Mouse (Mus musculus) liver, embryonic 14.5 days (tissue): ENCODE measurements around the gene Olfr1160. TPM values are rescaled to one million over a fixed set of nuclear protein-coding genes. Genes with fewer than 3 reads are reported as not detected.

Experiments
- ATAC-seq: fragments of 200-750 bp; cut with Nextera tagmentation; 2 replicates; pipeline ENCODE4 v1.8.0; 2017; ENCODE audit warnings: moderate number of reproducible peaks, mild to moderate bottlenecking, moderate library complexity; ENCODE audit not compliant: insufficient read depth
- DNase-seq, 3 experiments: peaks; one replicate each; pipeline ENCODE4 v3.0.0-alpha.2; 2012 to 2013; ENCODE audit warnings: low read depth in 3 of 3, low spot score in 3 of 3
- H3K27ac ChIP-seq: fragments of 300-500 bp; sonication (generic); 2 replicates; pipeline ENCODE4 v1.5.1; 2014; ENCODE audit warnings: moderate library complexity, mild to moderate bottlenecking, control low read depth, inconsistent platforms
- H3K27me3 ChIP-seq: fragments of 300-500 bp; sonication (generic); 2 replicates; pipeline ENCODE4 v1.6.1; 2014; ENCODE audit warnings: mild to moderate bottlenecking, low read length, moderate library complexity; ENCODE audit not compliant: control insufficient read depth, insufficient read depth
- H3K36me3 ChIP-seq: fragments of 300-500 bp; sonication (generic); replicated peaks from 2 replicates; pipeline ENCODE4 v1.6.1; 2014; ENCODE audit warnings: low read depth; ENCODE audit not compliant: control insufficient read depth, insufficient read depth
- H3K4me1 ChIP-seq, 2 experiments: fragments of 200-500 bp in 1 of 2; fragments of 300-500 bp in 1 of 2; sonication (generic) in 1 of 2; replicated peaks; 2 replicates each; pipeline ENCODE4 v1.6.1; 2012 to 2014; ENCODE audit warnings: antibody characterized with exemption in 1 of 2, inconsistent platforms in 1 of 2, low read length in 1 of 2; ENCODE audit not compliant: control insufficient read depth in 2 of 2, insufficient read depth in 2 of 2
- H3K4me2 ChIP-seq: fragments of 300-500 bp; sonication (generic); 2 replicates; pipeline ENCODE4 v1.6.1; 2014; ENCODE audit warnings: low read depth, mild to moderate bottlenecking, control low read depth, moderate library complexity
- H3K4me3 ChIP-seq, 2 experiments: fragments of 200-500 bp in 1 of 2; fragments of 300-500 bp in 1 of 2; sonication (generic) in 1 of 2; 2 replicates each; pipeline ENCODE4 v1.5.1; 2012 to 2014; ENCODE audit warnings: low read depth in 2 of 2, low read length in 2 of 2, mild to moderate bottlenecking in 2 of 2, control low read depth in 1 of 2, inconsistent platforms in 1 of 2, moderate library complexity in 1 of 2; ENCODE audit not compliant: insufficient read depth in 1 of 2
- H3K9ac ChIP-seq: fragments of 300-500 bp; sonication (generic); replicated peaks from 2 replicates; pipeline ENCODE4 v1.6.1; 2014; ENCODE audit warnings: mild to moderate bottlenecking, control low read depth, moderate library complexity
- H3K9me3 ChIP-seq: fragments of 300-500 bp; sonication (generic); 2 replicates; pipeline ENCODE4 v1.6.1; 2016; ENCODE audit warnings: low read length, mixed read lengths; ENCODE audit not compliant: control insufficient read depth
- CTCF ChIP-seq: IDR thresholded peaks from 2 replicates; pipeline ENCODE4 v1.5.1; 2016; ENCODE audit warnings: antibody characterized with exemption, low read depth, control low read depth
- EP300 ChIP-seq: IDR thresholded peaks from 2 replicates; pipeline ENCODE4 v1.6.1; 2016; ENCODE audit warnings: antibody characterized with exemption, low read depth
- WGBS: fragments of 180-500 bp; shearing (Covaris S2); extraction: QIAGEN DNeasy Blood & Tissue Kit; methylation state at CpG from one replicate; pipeline ENCODE4 v1.1.7; 2014; ENCODE audit not compliant: insufficient replicate concordance; 5-methylcytosine and 5-hydroxymethylcytosine counted together
- polyA plus RNA-seq, 2 experiments: library from polyadenylated mRNA; depleted of rRNA in 1 of 2; stranded (reverse) in 1 of 2; unstranded in 1 of 2; fragments of >200 nt; fragmentation: Nextera tagmentation in 1 of 2; extraction: Ambion mirVana in 1 of 2; gene quantifications; 2 replicates each; pipeline versions ENCODE4 v1.2.1 to v1.2.3; 2012 to 2014

The Olfr1160 gene
- polyA plus RNA-seq, 2 experiments, result not detected

- Histone ChIP-seq H3K36me3 (no peaks in the 10 kb centered on the region), H3K4me2 (no peak within 1 kb of the TSS), H3K4me1 (no peaks in the 10 kb centered on the region), H3K9ac (no peak within 1 kb of the TSS), H3K27me3 (no peaks in the 10 kb centered on the region), H3K4me3 (no peak within 1 kb of the TSS), H3K9me3 (no peaks in the 10 kb centered on the region), H3K27ac (no peak within 1 kb of the TSS)
- no peak for TF ChIP-seq CTCF
- ATAC-seq (no peak), DNase-seq (no peak)
- WGBS, result 44% methylated on average over 3 of the region's 3 CpGs
Measured at GRCm38 (mm10) chr2:87974563-87974962, 33.5 kb downstream of the Olfr1160 start, which contains the start of gene Olfr74. Olfr74 (minus strand) TSS chr2:87974663.

GRCm38 (mm10) chr2:87968199-87968598 lies 39.9 kb downstream of the Olfr1160 start, which contains the start of gene Olfr1157:
Olfr1157 (minus strand) TSS chr2:87968299.
- TF ChIP-seq EP300 (no peak), CTCF (no peak)

GRCm38 (mm10) chr2:87953000-87953399 lies 55.1 kb downstream of the Olfr1160 start, which contains the start of gene Olfr1156:
Olfr1156 (minus strand) TSS chr2:87953100.
- no peak for TF ChIP-seq CTCF
- no peak for TF ChIP-seq EP300
- no peak within 1 kb of the TSS for H3K27ac ChIP-seq
- DNase-seq, result no peak
- no peaks in the 10 kb centered on the region for H3K9me3 ChIP-seq
- H3K36me3 ChIP-seq, result no peaks in the 10 kb centered on the region
- H3K4me1 ChIP-seq, result no peaks in the 10 kb centered on the region
- no peak within 1 kb of the TSS for H3K9ac ChIP-seq
- H3K27me3 ChIP-seq, result no peaks in the 10 kb centered on the region
- H3K4me3 ChIP-seq, result no peak within 1 kb of the TSS
- no peak for ATAC-seq
- no peak within 1 kb of the TSS for H3K4me2 ChIP-seq

More at GRCm38 (mm10) chr2:87968199-87968598, 39.9 kb downstream of the Olfr1160 start, which contains the start of gene Olfr1157:
- H3K4me2 ChIP-seq, result no peak within 1 kb of the TSS
- no peaks in the 10 kb centered on the region for H3K4me1 ChIP-seq
- WGBS, result 81% methylated on average over 4 of the region's 4 CpGs
- H3K9me3 ChIP-seq, result no peaks in the 10 kb centered on the region
- no peak within 1 kb of the TSS for H3K9ac ChIP-seq
- H3K27ac ChIP-seq, result no peak within 1 kb of the TSS
- ATAC-seq, result no peak
- H3K36me3 ChIP-seq, result no peaks in the 10 kb centered on the region
- H3K27me3 ChIP-seq, result no peaks in the 10 kb centered on the region
- DNase-seq, result no peak
- H3K4me3 ChIP-seq, result no peak within 1 kb of the TSS

Other genes with a start within 250 kb of the Olfr1160 start
- not detected in 2 replicates for gene Olfr152, start 228.8 kb downstream of the Olfr1160 start, polyA plus RNA-seq (2012; rRNA removed)
- not detected in 2 replicates for gene Olfr152, start 228.8 kb downstream of the Olfr1160 start, polyA plus RNA-seq (2014; fragmentation: Nextera tagmentation; extraction: Ambion mirVana)
- not detected in 2 replicates for gene Olfr1143, start 207.7 kb downstream of the Olfr1160 start, polyA plus RNA-seq (2012; rRNA removed)
- not detected in 2 replicates for gene Olfr1143, start 207.7 kb downstream of the Olfr1160 start, polyA plus RNA-seq (2014; fragmentation: Nextera tagmentation; extraction: Ambion mirVana)
- not detected in 2 replicates for gene Olfr1145, start 198.4 kb downstream of the Olfr1160 start, polyA plus RNA-seq (2012; rRNA removed)
- not detected in 2 replicates for gene Olfr1145, start 198.4 kb downstream of the Olfr1160 start, polyA plus RNA-seq (2014; fragmentation: Nextera tagmentation; extraction: Ambion mirVana)
- gene Olfr1148, start 177.7 kb downstream of the Olfr1160 start, polyA plus RNA-seq (2012; rRNA removed), result not detected in 2 replicates
- not detected in 2 replicates for gene Olfr1148, start 177.7 kb downstream of the Olfr1160 start, polyA plus RNA-seq (2014; fragmentation: Nextera tagmentation; extraction: Ambion mirVana)
- gene Olfr1150-ps1, start 164.3 kb downstream of the Olfr1160 start, polyA plus RNA-seq (2012; rRNA removed), result not detected in 2 replicates
- not detected in 2 replicates for gene Olfr1150-ps1, start 164.3 kb downstream of the Olfr1160 start, polyA plus RNA-seq (2014; fragmentation: Nextera tagmentation; extraction: Ambion mirVana)
- not detected in 2 replicates for gene Olfr1151, start 152.4 kb downstream of the Olfr1160 start, polyA plus RNA-seq (2012; rRNA removed)
- not detected in 2 replicates for gene Olfr1151, start 152.4 kb downstream of the Olfr1160 start, polyA plus RNA-seq (2014; fragmentation: Nextera tagmentation; extraction: Ambion mirVana)
- not detected in 2 replicates for gene Olfr1152, start 141.8 kb downstream of the Olfr1160 start, polyA plus RNA-seq (2012; rRNA removed)
- gene Olfr1152, start 141.8 kb downstream of the Olfr1160 start, polyA plus RNA-seq (2014; fragmentation: Nextera tagmentation; extraction: Ambion mirVana), result not detected in 2 replicates
- not detected in 2 replicates for gene Olfr1153, start 113.3 kb downstream of the Olfr1160 start, polyA plus RNA-seq (2012; rRNA removed)
- gene Olfr1153, start 113.3 kb downstream of the Olfr1160 start, polyA plus RNA-seq (2014; fragmentation: Nextera tagmentation; extraction: Ambion mirVana), result not detected in 2 replicates
- gene Olfr1154, start 103.1 kb downstream of the Olfr1160 start, polyA plus RNA-seq (2012; rRNA removed), result not detected in 2 replicates
- gene Olfr1154, start 103.1 kb downstream of the Olfr1160 start, polyA plus RNA-seq (2014; fragmentation: Nextera tagmentation; extraction: Ambion mirVana), result not detected in 2 replicates
- not detected in 2 replicates for gene Olfr1155, start 63.1 kb downstream of the Olfr1160 start, polyA plus RNA-seq (2012; rRNA removed)
- not detected in 2 replicates for gene Olfr1155, start 63.1 kb downstream of the Olfr1160 start, polyA plus RNA-seq (2014; fragmentation: Nextera tagmentation; extraction: Ambion mirVana)
- gene Olfr1156, start 55.2 kb downstream of the Olfr1160 start, polyA plus RNA-seq (2012; rRNA removed), result not detected in 2 replicates
- not detected in 2 replicates for gene Olfr1156, start 55.2 kb downstream of the Olfr1160 start, polyA plus RNA-seq (2014; fragmentation: Nextera tagmentation; extraction: Ambion mirVana)
- not detected in 2 replicates for gene Olfr1157, start 40.0 kb downstream of the Olfr1160 start, polyA plus RNA-seq (2012; rRNA removed)
- gene Olfr1157, start 40.0 kb downstream of the Olfr1160 start, polyA plus RNA-seq (2014; fragmentation: Nextera tagmentation; extraction: Ambion mirVana), result not detected in 2 replicates
- not detected in 2 replicates for gene Olfr74, start 33.6 kb downstream of the Olfr1160 start, polyA plus RNA-seq (2012; rRNA removed)
- not detected in 2 replicates for gene Olfr74, start 33.6 kb downstream of the Olfr1160 start, polyA plus RNA-seq (2014; fragmentation: Nextera tagmentation; extraction: Ambion mirVana)
- not detected in 2 replicates for gene Olfr1158, start 18.2 kb downstream of the Olfr1160 start, polyA plus RNA-seq (2012; rRNA removed)
- not detected in 2 replicates for gene Olfr1158, start 18.2 kb downstream of the Olfr1160 start, polyA plus RNA-seq (2014; fragmentation: Nextera tagmentation; extraction: Ambion mirVana)
- gene Olfr1161, start 14.5 kb upstream of the Olfr1160 start, polyA plus RNA-seq (2012; rRNA removed), result not detected in 2 replicates
- not detected in 2 replicates for gene Olfr1161, start 14.5 kb upstream of the Olfr1160 start, polyA plus RNA-seq (2014; fragmentation: Nextera tagmentation; extraction: Ambion mirVana)
- not detected in 2 replicates for gene Olfr73, start 29.4 kb upstream of the Olfr1160 start, polyA plus RNA-seq (2012; rRNA removed)
- gene Olfr73, start 29.4 kb upstream of the Olfr1160 start, polyA plus RNA-seq (2014; fragmentation: Nextera tagmentation; extraction: Ambion mirVana), result not detected in 2 replicates
- gene Olfr1162, start 42.9 kb upstream of the Olfr1160 start, polyA plus RNA-seq (2012; rRNA removed), result not detected in 2 replicates
- gene Olfr1162, start 42.9 kb upstream of the Olfr1160 start, polyA plus RNA-seq (2014; fragmentation: Nextera tagmentation; extraction: Ambion mirVana), result not detected in 2 replicates
- not detected in 2 replicates for gene Olfr1163, start 63.6 kb upstream of the Olfr1160 start, polyA plus RNA-seq (2012; rRNA removed)
- not detected in 2 replicates for gene Olfr1163, start 63.6 kb upstream of the Olfr1160 start, polyA plus RNA-seq (2014; fragmentation: Nextera tagmentation; extraction: Ambion mirVana)
- not detected in 2 replicates for gene Olfr1164, start 85.7 kb upstream of the Olfr1160 start, polyA plus RNA-seq (2012; rRNA removed)
- not detected in 2 replicates for gene Olfr1164, start 85.7 kb upstream of the Olfr1160 start, polyA plus RNA-seq (2014; fragmentation: Nextera tagmentation; extraction: Ambion mirVana)
- gene Olfr1166, start 120.0 kb upstream of the Olfr1160 start, polyA plus RNA-seq (2012; rRNA removed), result not detected in 2 replicates
- not detected in 2 replicates for gene Olfr1166, start 120.0 kb upstream of the Olfr1160 start, polyA plus RNA-seq (2014; fragmentation: Nextera tagmentation; extraction: Ambion mirVana)
- not detected in 2 replicates for gene Olfr1167, start 146.9 kb upstream of the Olfr1160 start, polyA plus RNA-seq (2012; rRNA removed)
- not detected in 2 replicates for gene Olfr1167, start 146.9 kb upstream of the Olfr1160 start, polyA plus RNA-seq (2014; fragmentation: Nextera tagmentation; extraction: Ambion mirVana)
- not detected in 2 replicates for gene Olfr1168, start 173.6 kb upstream of the Olfr1160 start, polyA plus RNA-seq (2012; rRNA removed)
- gene Olfr1168, start 173.6 kb upstream of the Olfr1160 start, polyA plus RNA-seq (2014; fragmentation: Nextera tagmentation; extraction: Ambion mirVana), result not detected in 2 replicates
- not detected in 2 replicates for gene Olfr1170, start 220.1 kb upstream of the Olfr1160 start, polyA plus RNA-seq (2012; rRNA removed)
- gene Olfr1170, start 220.1 kb upstream of the Olfr1160 start, polyA plus RNA-seq (2014; fragmentation: Nextera tagmentation; extraction: Ambion mirVana), result not detected in 2 replicates